Mouse (Mus musculus): ENCODE measurements around the gene Ttc9b. TPM values are rescaled to one million over a fixed set of nuclear protein-coding genes. Genes with fewer than 3 reads are reported as not detected.

Gene Ttc9b
- 87.2 and 216 TPM in 2 replicates for polyA plus RNA-seq (2021; fragmentation: Nextera tagmentation)
- long read RNA-seq, experiment 1, transcript Ttc9b-201 (3 exons, 2,052 nt) = major isoform, 174 of 182 reads
- long read RNA-seq, experiment 1, partial matches to known transcripts = 5 of 182 reads
- long read RNA-seq, experiment 1, other reads (novel, unspliced or antisense) = 3 of 182 reads
- long read RNA-seq, experiment 2, transcript Ttc9b-201 (3 exons, 2,052 nt) = major isoform, 166 of 191 reads
- long read RNA-seq, experiment 2, partial matches to known transcripts = 17 of 191 reads
- long read RNA-seq, experiment 2, other reads (novel, unspliced or antisense) = 8 of 191 reads

GRCm38 (mm10) chr7:27653681-27654437 is at the start of gene Ttc9b:
Gene Ttc9b, plus strand, starts transcription at chr7:27653915.

GRCm38 (mm10) chr7:27674522-27675221 is 21.0 kb downstream of the Ttc9b start, which contains the start of gene Map3k10:
Gene Map3k10, minus strand, starts transcription at chr7:27674598.

GRCm38 (mm10) chr7:27688815-27689612 is 35.3 kb downstream of the Ttc9b start, which contains the start of gene Zfp607b:
Gene Zfp607b, plus strand, starts transcription at chr7:27689340.

Other genes starting within 250 kb of the Ttc9b start
- gene Sptbn4, start 206.2 kb upstream of the Ttc9b start, polyA plus RNA-seq (2021; fragmentation: Nextera tagmentation) = 2.0 and 12.2 TPM in 2 replicates
- gene Blvrb, start 205.9 kb upstream of the Ttc9b start, polyA plus RNA-seq (2021; fragmentation: Nextera tagmentation) = 40.4 and 54.5 TPM in 2 replicates
- 3.2 and 3.6 TPM in 2 replicates for gene Sertad3, start 180.1 kb upstream of the Ttc9b start, polyA plus RNA-seq (2021; fragmentation: Nextera tagmentation)
- gene Sertad1, start 167.0 kb upstream of the Ttc9b start, polyA plus RNA-seq (2021; fragmentation: Nextera tagmentation) = 19.7 and 26.0 TPM in 2 replicates
- 0.04 and 0.11 TPM in 2 replicates for gene Prx, start 154.6 kb upstream of the Ttc9b start, polyA plus RNA-seq (2021; fragmentation: Nextera tagmentation)
- gene Hipk4, start 130.6 kb upstream of the Ttc9b start, polyA plus RNA-seq (2021; fragmentation: Nextera tagmentation) = 23.8 and 29.0 TPM in 2 replicates
- gene Pld3, start 100.7 kb upstream of the Ttc9b start, polyA plus RNA-seq (2021; fragmentation: Nextera tagmentation) = 542 and 557 TPM in 2 replicates
- 14.7 and 17.4 TPM in 2 replicates for gene 2310022A10Rik, start 100.7 kb upstream of the Ttc9b start, polyA plus RNA-seq (2021; fragmentation: Nextera tagmentation)
- gene Akt2, start 62.4 kb upstream of the Ttc9b start, polyA plus RNA-seq (2021; fragmentation: Nextera tagmentation) = 96.2 and 145 TPM in 2 replicates
- 16.7 and 30.5 TPM in 2 replicates for gene Map3k10, start 20.7 kb downstream of the Ttc9b start, polyA plus RNA-seq (2021; fragmentation: Nextera tagmentation)
- gene Zfp607b, start 35.4 kb downstream of the Ttc9b start, polyA plus RNA-seq (2021; fragmentation: Nextera tagmentation) = 4.3 and 4.7 TPM in 2 replicates
- gene Zfp60, start 77.5 kb downstream of the Ttc9b start, polyA plus RNA-seq (2021; fragmentation: Nextera tagmentation) = 5.9 and 9.1 TPM in 2 replicates
- 0.23 and 1.1 TPM in 2 replicates for gene Zfp626, start 153.3 kb downstream of the Ttc9b start, polyA plus RNA-seq (2021; fragmentation: Nextera tagmentation)
- gene Zfp59, start 184.7 kb downstream of the Ttc9b start, polyA plus RNA-seq (2021; fragmentation: Nextera tagmentation) = 2.5 and 3.3 TPM in 2 replicates
- gene Zfp607a, start 203.6 kb downstream of the Ttc9b start, polyA plus RNA-seq (2021; fragmentation: Nextera tagmentation) = 0.21 and 0.37 TPM in 2 replicates

Measured in left cerebral cortex, adult 6 months (tissue).